Mouse (Mus musculus) hindbrain, postnatal 0 days (tissue): ENCODE data around the gene Dpep1. TPM values are rescaled to one million over a fixed set of nuclear protein-coding genes. Genes with fewer than 3 reads are reported as not detected.
"Not testable (repeated sequence)": the region's sequence is repeated elsewhere in the genome, so short reads cannot be mapped to it uniquely, and the experiment has no call there.

Source experiments
- ATAC-seq: fragments of 200-750 bp; cut with Nextera tagmentation; 2 replicates; pipeline ENCODE4 v1.8.0; 2017; ENCODE audit warnings: mild to moderate bottlenecking, moderate TSS enrichment, moderate library complexity
- DNase-seq: peaks from one replicate; pipeline ENCODE4 v3.0.0-alpha.2; 2015; ENCODE audit warnings: low spot score
- H3K27ac ChIP-seq: fragments of 300-500 bp; sonication (generic); 2 replicates; pipeline ENCODE4 v1.5.1; 2014; ENCODE audit warnings: mild to moderate bottlenecking
- H3K27me3 ChIP-seq: fragments of 300-500 bp; sonication (generic); 2 replicates; pipeline ENCODE4 v1.6.1; 2014; ENCODE audit warnings: low read length, mixed read lengths; ENCODE audit not compliant: insufficient read depth
- H3K36me3 ChIP-seq: fragments of 300-500 bp; sonication (generic); 2 replicates; pipeline ENCODE4 v1.6.1; 2014; ENCODE audit warnings: low read length, mixed read lengths; ENCODE audit not compliant: insufficient read depth
- H3K4me1 ChIP-seq: fragments of 300-500 bp; sonication (generic); 2 replicates; pipeline ENCODE4 v1.6.1; 2014; ENCODE audit warnings: antibody characterized with exemption, low read length, mixed read lengths; ENCODE audit not compliant: insufficient read depth
- H3K4me2 ChIP-seq: fragments of 300-500 bp; sonication (generic); 2 replicates; pipeline ENCODE4 v1.6.1; 2014; ENCODE audit warnings: low read depth, mild to moderate bottlenecking, low read length, moderate library complexity, mixed read lengths
- H3K4me3 ChIP-seq: fragments of 300-500 bp; sonication (generic); 2 replicates; pipeline ENCODE4 v1.5.1; 2014; ENCODE audit warnings: low read length
- H3K9ac ChIP-seq: fragments of 300-500 bp; sonication (generic); replicated peaks from 2 replicates; pipeline ENCODE4 v1.6.1; 2014; ENCODE audit warnings: mild to moderate bottlenecking, low read length, moderate library complexity, mixed read lengths
- H3K9me3 ChIP-seq: fragments of 300-500 bp; sonication (generic); 2 replicates; pipeline ENCODE4 v1.6.1; 2016; ENCODE audit warnings: low read length, mixed read lengths
- CTCF ChIP-seq: IDR thresholded peaks from 2 replicates; pipeline ENCODE4 v1.5.1; 2016; ENCODE audit warnings: antibody characterized with exemption, control low read depth, low read depth
- WGBS: fragments of 180-500 bp; shearing (Covaris S2); extraction: QIAGEN DNeasy Blood & Tissue Kit; methylation state at CpG from one replicate; pipeline ENCODE4 v1.1.7; 2014; 5-methylcytosine and 5-hydroxymethylcytosine counted together
- polyA plus RNA-seq: library from polyadenylated mRNA; unstranded; fragments of >200 nt; fragmentation: Nextera tagmentation; extraction: Ambion mirVana; gene quantifications from 2 replicates; pipeline ENCODE4 v1.2.1, GENCODE M21; 2015
- total RNA-seq: library from RNA; depleted of rRNA; stranded (reverse); fragments of >200 nt; gene quantifications from 2 replicates; pipeline ENCODE4 v1.2.3, GENCODE M21; 2014

The Dpep1 gene
- total and polyA plus RNA-seq, 2 experiments from 2014 or later: 0.84 to 1.8 TPM

- TF ChIP-seq CTCF: no peak
- 64% methylated on average over 7 of the region's 7 CpGs for WGBS
These were observed 2.8 kb downstream of the Dpep1 start for GRCm38 (mm10) chr8:123188841-123189240.

DNA sequence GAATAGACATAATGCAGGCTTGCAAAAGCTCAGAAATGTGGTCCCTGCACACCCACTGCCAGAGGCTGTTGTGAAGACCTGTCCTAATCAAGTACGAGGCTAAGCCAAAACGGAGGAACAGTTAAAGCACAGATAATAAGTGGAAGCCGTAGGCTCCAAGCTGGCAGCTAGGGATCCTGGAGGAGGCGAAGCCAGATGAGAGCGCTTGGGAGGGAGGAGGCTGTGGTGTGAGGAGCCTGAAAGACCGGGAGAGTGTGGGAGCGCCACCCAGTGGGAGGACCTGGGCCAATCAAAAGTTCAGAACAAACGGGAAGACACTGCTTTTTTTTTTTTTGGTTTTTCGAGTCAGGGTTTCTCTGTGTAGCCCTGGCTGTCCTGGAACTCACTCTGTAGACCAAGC, 4.6 kb downstream of the Dpep1 start:
- WGBS: 1% methylated on average over 9 of the region's 9 CpGs
- ATAC-seq (peak; percentile 76; the same call in 1 of the 2 replicates), DNase-seq (peak; percentile 85)
- H3K36me3 ChIP-seq: no peaks in the 10 kb centered on the region
- no peaks in the 10 kb centered on the region for H3K4me1 ChIP-seq
- H3K4me3 ChIP-seq: no peak overlapping the region
- no peaks in the 10 kb centered on the region for H3K9me3 ChIP-seq
- H3K27ac ChIP-seq: no peak overlapping the region
- H3K4me2 ChIP-seq: peak overlapping the region; percentile 34; the same call in 1 of the 2 replicates
- H3K27me3 ChIP-seq: no peaks in the 10 kb centered on the region
- peak; percentile 76 for TF ChIP-seq CTCF
- 0 out of 2 replicates have a peak overlapping the region, but pooled peaks have one; percentile 21 for H3K9ac ChIP-seq

More at GRCm38 (mm10) chr8:123188841-123189240, 2.8 kb downstream of the Dpep1 start:
- no peak overlapping the region for H3K4me2 ChIP-seq
- ATAC-seq: no peak
- no peak for DNase-seq
- H3K36me3 ChIP-seq: no peaks in the 10 kb centered on the region
- H3K27me3 ChIP-seq: no peaks in the 10 kb centered on the region
- H3K4me1 ChIP-seq: no peaks in the 10 kb centered on the region
- H3K9me3 ChIP-seq: no peaks in the 10 kb centered on the region
- no peak overlapping the region for H3K9ac ChIP-seq
- H3K4me3 ChIP-seq: no peak overlapping the region
- no peak overlapping the region for H3K27ac ChIP-seq

DNA sequence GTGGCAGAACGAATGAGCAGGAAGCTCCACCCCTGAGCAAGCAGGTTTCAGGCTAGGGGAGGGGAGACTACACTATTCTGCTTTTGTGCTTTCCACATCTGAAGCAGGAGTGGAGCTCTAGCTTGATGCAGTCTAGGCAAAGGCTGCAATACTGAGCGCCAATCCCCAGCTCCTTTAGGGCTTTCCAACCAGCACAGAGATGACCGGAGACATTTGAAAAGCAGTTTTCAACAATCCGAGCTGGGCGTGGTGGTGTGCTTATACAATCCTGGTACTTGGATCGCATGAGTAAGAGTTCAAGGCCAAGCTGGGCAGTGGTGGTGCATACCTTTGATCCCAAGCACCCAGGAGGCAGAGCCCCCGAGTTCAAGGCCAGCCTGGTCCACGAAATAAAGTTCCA, 5.9 kb downstream of the Dpep1 start:
- WGBS: 70% methylated on average over 7 of the region's 8 CpGs
- Histone ChIP-seq H3K27me3 (no peaks in the 10 kb centered on the region), H3K4me2 (no peak overlapping the region), H3K9ac (no peak overlapping the region), H3K4me3 (no peak overlapping the region), H3K9me3 (no peaks in the 10 kb centered on the region), H3K4me1 (no peaks in the 10 kb centered on the region), H3K27ac (no peak overlapping the region), H3K36me3 (no peaks in the 10 kb centered on the region)
- no peak for TF ChIP-seq CTCF
- DNase-seq (no peak), ATAC-seq (no peak)

DNA sequence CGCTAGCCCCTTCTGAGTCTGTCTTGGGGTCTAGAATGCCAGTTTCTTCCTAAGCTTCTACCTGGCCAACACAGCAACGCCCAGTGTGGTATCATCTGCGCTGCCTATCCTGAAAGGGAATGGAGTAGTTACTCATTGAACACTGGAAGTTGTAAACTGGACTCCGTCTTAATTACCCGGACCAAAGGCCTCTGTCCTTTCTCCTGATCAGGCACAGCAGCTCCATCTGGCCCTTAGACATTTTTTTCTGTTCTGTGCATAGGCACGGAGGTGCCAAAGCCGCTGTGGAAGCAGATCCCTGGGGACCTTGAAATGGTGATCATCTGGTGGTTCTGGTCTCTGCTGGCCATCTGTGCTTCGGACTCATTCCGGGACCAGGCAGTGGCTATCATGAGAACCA, 7.7 kb downstream of the Dpep1 start:
- no peak for TF ChIP-seq CTCF
- ATAC-seq: no peak
- no peak for DNase-seq
- WGBS: 73% methylated on average over 9 of the region's 9 CpGs
- Histone ChIP-seq H3K36me3 (no peaks in the 10 kb centered on the region), H3K4me3 (no peak overlapping the region), H3K27me3 (no peaks in the 10 kb centered on the region), H3K9ac (no peak overlapping the region), H3K27ac (no peak overlapping the region), H3K4me1 (no peaks in the 10 kb centered on the region), H3K9me3 (no peaks in the 10 kb centered on the region), H3K4me2 (no peak overlapping the region)

- not testable (repeated sequence) for H3K4me3 ChIP-seq, ATAC-seq, H3K27ac ChIP-seq, DNase-seq, H3K36me3 ChIP-seq, H3K4me2 ChIP-seq, H3K9ac ChIP-seq, H3K27me3 ChIP-seq, H3K4me1 ChIP-seq, H3K9me3 ChIP-seq
- WGBS: 75% methylated on average over 5 of the region's 5 CpGs
These were observed 11.0 kb downstream of the Dpep1 start for GRCm38 (mm10) chr8:123197016-123197415.

GRCm38 (mm10) chr8:123199864-123200263, 13.8 kb downstream of the Dpep1 start:
- 75% methylated on average over 14 of the region's 14 CpGs for WGBS
- no peaks in the 10 kb centered on the region for H3K36me3 ChIP-seq
- H3K4me2 ChIP-seq: no peak overlapping the region
- no peaks in the 10 kb centered on the region for H3K4me1 ChIP-seq
- H3K27me3 ChIP-seq: no peaks in the 10 kb centered on the region
- TF ChIP-seq CTCF: no peak
- DNase-seq: no peak
- no peak for ATAC-seq
- H3K27ac ChIP-seq: no peak overlapping the region
- no peak overlapping the region for H3K9ac ChIP-seq
- no peaks in the 10 kb centered on the region for H3K9me3 ChIP-seq
- H3K4me3 ChIP-seq: no peak overlapping the region

GRCm38 (mm10) chr8:123202288-123202687, 16.2 kb downstream of the Dpep1 start:
- no peaks in the 10 kb centered on the region for H3K27me3 ChIP-seq
- H3K4me1 ChIP-seq: no peaks in the 10 kb centered on the region
- H3K9me3 ChIP-seq: no peaks in the 10 kb centered on the region
- H3K36me3 ChIP-seq: peaks cover 11% of the 10 kb centered on the region; the same call in 1 of the 2 replicates
- DNase-seq (peak; percentile 88), ATAC-seq (peak; percentile 50; the same call in 1 of the 2 replicates)
- no peak overlapping the region for H3K4me2 ChIP-seq
- no peak overlapping the region for H3K9ac ChIP-seq
- WGBS: 23% methylated on average over 5 of the region's 5 CpGs
- peak; percentile 99 for TF ChIP-seq CTCF
- H3K27ac ChIP-seq: no peak overlapping the region
- H3K4me3 ChIP-seq: no peak overlapping the region
